Mouse (Mus musculus) MEL (cell line): ENCODE measurements around the gene Gm45521.

Source experiments
- POLR2A ChIP-seq, 2 experiments: IDR thresholded peaks; 2 replicates each; pipeline ENCODE4 v1.6.1; 2011 to 2012; ENCODE audit warnings: low read length in 2 of 2, mild to moderate bottlenecking in 2 of 2, control low read depth in 1 of 2, improper control_type of control experiment in 1 of 2, low read depth in 1 of 2, moderate library complexity in 1 of 2; ENCODE audit not compliant: control insufficient read depth in 1 of 2, insufficient read depth in 1 of 2, poor library complexity in 1 of 2
- POLR2AphosphoS5 ChIP-seq: IDR thresholded peaks from 2 replicates; pipeline ENCODE4 v1.6.1; 2012; ENCODE audit warnings: low read depth, borderline replicate concordance, mild to moderate bottlenecking, inconsistent platforms, low read length, moderate library complexity, mixed read lengths
- TBP ChIP-seq: IDR thresholded peaks from 2 replicates; pipeline ENCODE4 v1.8.0; 2011; ENCODE audit warnings: low read depth, low read length, improper control_type of control experiment

- no peak for TF ChIP-seq POLR2A (IDR thresholded peaks at IDR 0.05; ENCODE audit: control insufficient read depth in 1 of 2, insufficient read depth in 1 of 2, low read depth in 1 of 2, low read length in 2 of 2, poor library complexity in 1 of 2)
- TF ChIP-seq POLR2AphosphoS5, result no peak
- TF ChIP-seq TBP, result no peak
Observed at GRCm38 (mm10) chr14:7961714-7962113, 4.6 kb downstream of the Gm45521 start.
